Mouse (Mus musculus): ENCODE results near the gene Edf1.
"Not testable (repeated sequence)": the region's sequence is repeated elsewhere in the genome, so short reads cannot be mapped to it uniquely, and the experiment has no call there.

Gene Edf1

DNA sequence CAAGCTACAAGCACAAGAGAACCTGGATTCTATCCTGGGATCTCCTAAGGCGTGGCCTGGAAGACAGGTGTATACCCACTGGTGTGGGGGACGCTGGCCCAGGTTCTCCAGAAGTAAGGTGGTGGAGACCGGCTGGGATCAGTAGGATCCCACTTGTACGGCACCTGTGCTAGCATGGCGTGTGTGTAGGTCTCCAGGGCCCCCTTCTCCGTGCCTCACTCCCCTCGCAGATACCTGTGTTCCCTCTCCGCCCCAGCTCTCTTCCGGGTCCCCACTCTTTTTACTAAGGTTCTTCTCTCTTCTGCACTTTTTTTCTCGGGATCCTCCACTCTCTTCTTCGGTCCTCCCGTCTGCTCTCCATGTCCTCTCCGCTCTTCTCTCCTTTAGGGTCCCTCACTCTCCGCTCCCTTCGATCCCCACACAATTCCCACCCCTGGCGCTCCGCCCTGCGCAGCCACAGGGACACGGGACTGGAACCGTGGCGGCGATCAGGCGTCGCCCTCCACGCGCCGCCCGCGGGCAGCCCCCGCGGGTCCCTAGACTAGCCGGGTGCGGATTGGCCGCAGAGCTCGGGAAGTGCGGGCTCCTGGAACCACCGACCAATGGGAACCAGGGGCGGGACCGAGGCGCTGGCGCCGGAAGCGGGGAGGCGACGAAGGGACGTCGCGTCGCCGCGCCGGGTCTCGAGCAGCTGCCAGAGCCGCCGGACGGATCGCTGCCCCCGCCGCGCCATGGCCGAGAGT, at the start of gene Edf1:
Gene Edf1, plus strand, starts transcription at position 627 of the 743 bp plus-strand sequence.
- no peak for DNase-seq (ENCODE audit: extremely low read depth, low read depth)

DNA sequence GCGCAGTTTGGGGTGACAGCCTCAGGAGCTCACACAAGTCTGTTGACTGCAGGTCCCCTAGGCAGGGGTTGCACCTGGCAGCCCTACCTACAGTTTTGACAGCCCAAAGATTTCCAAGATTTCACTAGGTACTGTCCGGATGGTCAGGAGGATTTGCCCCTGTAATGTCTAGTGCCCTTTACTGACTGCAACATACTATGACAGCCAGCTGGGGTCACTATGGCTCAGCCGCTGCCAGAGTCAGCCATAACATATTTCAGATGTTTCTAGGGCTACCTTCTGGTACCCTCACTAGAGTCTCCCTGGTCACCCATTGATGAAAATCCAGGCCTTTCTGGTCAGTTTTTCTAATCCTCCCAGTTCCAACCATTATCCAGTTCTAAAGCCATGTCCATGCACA, 47.7 kb upstream of the Edf1 start:
- DNase-seq (ENCODE audit: extremely low read depth, low read depth): no peak

DNA sequence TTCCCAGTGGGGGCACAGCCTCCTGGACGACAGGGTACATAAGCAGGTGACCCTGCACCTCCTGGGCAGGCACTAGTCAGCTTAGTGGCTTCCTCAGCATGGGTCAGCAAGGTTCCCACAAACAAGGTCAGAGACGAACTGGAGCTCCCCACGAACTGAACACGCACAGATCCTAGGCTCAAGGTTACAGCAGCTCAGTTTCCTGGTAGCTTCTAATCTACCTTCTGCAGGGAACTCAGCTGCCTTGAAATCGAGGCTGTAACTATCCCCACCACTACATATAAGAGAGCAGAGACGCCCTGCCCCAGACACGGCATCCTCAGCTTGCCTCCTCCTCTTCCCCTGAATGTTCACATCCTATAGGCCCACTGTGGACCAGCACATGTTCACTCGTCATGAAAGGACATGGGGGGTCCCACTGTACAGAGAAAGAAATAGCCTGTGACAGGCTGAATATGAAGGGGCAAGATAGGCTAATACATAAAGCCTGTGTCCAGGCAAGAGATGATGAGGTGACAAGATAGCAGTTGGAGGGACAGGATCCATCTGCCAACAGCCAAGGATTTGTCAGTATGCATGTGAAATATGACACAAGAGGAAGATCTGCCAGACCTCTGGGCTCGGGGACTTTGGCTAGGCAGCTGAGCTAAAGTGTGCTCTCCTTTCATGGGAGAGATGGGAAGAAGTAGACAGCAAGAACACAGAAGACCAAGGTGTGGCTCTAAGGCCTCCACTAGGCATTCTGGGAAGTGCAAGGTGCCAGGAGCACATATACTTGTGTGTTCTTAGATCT, 30.9 kb upstream of the Edf1 start:
- no peak for DNase-seq (ENCODE audit: extremely low read depth, low read depth)

DNA sequence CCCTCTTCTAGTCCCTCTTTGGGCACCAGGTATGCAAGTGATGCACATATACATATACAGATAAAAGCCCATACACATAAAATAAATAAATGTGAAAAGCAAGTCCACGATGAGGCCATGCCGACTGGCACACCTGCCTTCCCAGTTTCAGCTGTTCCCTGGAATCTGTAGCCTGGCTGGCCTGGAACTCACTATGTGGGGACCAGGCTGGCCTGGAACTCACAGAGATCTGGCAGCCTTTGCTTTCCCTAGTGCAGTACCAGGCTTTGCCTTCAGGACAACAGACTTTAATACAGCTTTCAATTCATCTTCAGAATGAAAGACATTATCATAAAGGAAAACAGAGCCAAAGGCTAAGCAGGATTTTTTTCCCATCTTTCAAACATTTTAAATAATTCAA, 23.9 kb upstream of the Edf1 start:
- DNase-seq (ENCODE audit: extremely low read depth, low read depth): no peak

DNA sequence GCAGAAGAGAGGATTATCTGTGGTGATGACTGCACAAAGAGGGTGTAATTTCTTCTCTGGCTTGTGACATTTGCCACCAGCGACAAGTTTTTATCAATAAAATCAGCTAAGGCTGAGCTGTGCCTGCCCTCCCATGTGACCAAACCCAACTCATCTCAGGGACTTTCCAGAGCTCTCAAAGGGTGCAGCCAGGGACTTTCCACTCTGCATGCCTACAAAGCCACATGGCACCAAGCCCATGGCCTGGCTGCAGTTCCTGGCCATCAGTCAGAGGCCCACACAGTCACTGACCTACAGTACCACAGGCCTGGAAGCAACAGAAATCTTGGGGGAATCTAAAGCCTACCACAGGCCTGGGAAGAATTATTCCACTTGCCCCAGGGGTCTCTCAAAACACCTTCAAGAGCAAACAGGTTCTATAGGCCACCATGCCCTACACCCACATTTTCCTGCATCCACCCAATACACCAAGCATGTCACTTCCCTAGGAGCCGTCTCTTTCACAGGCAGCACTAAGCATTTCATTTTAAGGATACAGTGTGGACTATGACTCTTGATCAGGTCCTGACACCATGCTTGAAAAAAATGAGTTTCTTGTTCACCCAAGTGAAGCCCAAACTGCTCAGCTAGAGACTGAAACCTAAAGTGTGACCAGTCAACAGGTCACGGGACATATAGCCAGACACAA, 23.3 kb upstream of the Edf1 start:
- no peak for DNase-seq (ENCODE audit: extremely low read depth, low read depth)

DNA sequence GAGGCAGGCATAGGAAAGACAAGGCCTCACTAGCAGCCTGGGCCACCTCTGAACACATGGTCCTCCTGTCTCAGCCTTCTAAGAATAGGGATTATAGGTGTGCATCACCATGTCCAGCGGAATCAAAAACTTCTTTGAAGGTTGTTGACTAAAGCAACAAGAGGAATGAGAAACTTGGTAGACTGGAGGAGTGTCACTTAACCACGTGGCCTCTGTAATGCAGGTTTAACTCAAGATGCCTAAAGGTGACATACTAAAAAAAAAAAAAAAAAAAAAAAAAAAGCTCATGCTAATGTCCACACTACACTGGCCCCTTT, 22.8 kb upstream of the Edf1 start:
- no peak for DNase-seq (ENCODE audit: extremely low read depth, low read depth)

DNA sequence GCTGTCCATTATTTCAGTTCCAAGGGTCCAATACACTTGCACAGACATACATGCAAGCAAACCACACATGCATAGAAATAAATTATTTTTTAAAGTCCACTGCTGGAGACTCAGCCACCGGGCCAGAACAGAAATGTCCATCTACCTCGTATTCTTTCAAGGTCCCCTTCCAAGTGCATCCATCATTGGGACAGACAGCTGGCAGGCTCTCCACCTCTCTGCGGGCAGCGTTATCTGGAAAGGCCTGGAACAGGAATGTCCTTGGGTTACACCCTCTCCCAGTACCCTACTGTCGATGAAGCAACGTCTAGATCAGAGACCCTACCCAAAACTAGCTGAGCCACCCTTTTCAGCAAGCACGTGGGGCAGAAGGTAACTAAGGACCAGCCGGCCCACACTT, 21.1 kb upstream of the Edf1 start:
- DNase-seq (ENCODE audit: extremely low read depth, low read depth): no peak

DNA sequence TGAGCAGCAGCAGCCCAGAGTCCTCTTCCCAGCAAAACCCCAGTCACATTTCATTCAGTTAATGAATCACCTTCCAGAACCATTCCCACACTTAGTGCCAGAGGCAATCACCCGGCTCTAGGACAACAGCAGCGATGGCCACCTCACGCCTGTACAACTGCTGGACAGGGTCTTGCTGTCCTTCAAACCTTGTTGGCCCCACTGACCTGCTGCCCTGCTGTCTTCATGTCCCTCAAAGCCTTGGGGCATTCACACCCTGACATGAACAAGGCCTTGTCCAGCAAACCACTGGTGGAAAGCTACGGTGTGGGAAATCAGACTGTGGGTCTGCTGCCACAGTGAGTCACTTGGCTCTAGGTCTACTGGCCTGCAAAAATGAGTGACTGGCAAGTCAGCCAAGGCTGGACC, 17.1 kb upstream of the Edf1 start:
- no peak for DNase-seq (ENCODE audit: extremely low read depth, low read depth)

DNA sequence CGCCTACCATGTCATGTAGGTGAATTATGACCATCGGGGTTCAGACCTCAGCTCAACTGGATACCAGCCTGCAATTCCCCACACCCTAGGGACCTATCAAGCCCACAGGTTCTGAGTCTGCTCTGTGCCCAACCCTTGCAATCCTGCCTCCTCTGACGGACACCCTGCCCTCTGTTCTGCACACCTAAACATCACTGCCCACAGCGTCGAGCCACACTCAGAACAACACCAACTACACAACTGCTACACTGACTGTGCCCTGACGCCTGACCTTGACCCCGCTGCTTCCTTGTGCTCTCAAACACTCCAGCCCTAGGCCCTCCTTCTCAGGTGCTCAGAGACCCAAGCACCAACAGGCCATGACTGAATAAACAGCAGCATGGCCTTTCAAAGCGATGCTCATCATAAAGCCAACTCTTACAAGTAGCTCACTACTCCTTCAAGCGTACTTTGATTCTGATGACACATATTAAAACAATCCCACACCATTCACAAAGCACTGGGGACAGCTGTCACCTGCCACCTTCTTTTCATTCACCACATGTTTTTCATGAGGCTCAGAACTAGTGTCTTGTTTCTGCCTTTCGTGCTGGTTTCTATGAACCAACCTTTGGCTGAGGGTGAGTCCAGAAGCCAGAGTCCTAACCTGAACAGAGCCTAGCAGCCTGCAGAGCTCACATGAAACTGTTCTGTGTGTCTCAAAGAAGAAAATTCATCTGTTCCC, 15.8 kb upstream of the Edf1 start:
- no peak for DNase-seq (ENCODE audit: extremely low read depth, low read depth)

DNA sequence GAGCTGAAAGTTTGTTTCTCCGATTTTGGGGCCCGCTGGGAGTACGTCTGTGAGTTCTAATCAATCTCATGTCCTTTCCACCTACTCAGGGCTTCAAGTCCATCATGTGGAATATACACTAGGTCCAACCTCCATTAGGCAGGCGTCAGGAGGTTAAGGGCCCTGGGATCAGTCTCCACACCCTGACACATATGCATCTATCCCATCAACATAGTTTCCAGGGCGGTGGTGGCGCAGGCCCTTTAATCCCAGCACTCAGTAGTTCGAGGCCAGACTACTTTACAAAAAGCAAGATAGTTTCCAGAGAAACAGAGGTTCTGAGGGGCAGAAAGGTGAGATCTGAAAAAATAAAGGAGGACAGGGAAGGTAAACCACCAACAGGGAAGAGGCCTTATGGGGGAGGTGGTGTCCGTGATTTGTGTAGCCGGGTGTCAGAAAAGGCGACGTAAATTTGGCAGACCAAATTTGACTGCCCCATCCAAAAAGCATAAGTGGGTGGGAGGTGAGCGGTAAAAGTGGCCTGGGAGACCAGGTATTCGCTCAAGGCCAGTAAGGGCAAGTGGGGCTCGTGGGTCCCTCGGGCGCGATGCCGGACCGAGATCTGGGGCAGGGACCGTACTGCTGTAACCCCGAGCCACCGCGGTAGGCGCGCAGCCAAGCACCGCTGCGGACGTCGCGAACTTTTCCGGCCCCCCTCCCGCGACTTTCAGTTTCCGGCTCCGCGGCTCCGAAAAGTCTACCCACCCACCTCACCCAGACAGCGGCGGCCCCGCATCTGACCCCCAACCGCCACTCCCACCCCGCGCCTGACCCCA, 11.4 kb upstream of the Edf1 start:
- peak; percentile 18 for DNase-seq (ENCODE audit: extremely low read depth, low read depth)

DNA sequence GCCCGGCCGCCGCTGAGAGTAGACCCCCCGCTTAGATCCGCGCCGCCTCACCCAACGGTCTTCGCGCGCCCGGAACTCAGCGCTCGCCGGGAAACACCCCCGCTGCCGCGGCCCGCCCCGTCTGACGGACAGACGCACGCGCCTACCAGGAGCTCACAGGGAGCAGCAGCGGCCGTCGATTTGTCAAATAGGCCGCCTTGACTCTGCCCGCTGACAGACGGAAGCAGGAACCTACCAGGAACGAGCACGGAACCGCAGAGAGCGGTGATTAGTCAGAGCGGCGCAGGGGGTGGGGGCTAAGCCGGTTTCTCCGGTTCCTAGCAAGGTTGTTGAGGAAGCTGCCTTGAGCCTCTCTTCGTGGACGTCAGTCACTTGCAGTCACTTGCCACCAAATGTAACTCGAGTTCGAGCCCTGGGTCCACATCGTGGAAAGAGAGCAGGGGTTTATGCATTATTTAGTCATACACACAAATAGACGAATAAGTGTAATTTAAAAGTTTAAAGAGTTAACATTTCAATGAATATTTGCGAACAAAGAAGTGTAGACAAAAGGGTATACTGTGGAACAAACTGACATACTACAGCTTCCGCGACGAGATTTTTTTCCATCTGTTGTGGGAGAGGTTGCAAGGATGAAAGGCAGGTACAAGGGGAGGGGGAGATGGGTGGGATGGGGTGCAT, 10.7 kb upstream of the Edf1 start, which contains the start of gene Traf2:
Gene Traf2, minus strand, starts transcription at position 130 of the 681 bp plus-strand sequence.
- peak; percentile 98 for DNase-seq (ENCODE audit: extremely low read depth, low read depth)

DNA sequence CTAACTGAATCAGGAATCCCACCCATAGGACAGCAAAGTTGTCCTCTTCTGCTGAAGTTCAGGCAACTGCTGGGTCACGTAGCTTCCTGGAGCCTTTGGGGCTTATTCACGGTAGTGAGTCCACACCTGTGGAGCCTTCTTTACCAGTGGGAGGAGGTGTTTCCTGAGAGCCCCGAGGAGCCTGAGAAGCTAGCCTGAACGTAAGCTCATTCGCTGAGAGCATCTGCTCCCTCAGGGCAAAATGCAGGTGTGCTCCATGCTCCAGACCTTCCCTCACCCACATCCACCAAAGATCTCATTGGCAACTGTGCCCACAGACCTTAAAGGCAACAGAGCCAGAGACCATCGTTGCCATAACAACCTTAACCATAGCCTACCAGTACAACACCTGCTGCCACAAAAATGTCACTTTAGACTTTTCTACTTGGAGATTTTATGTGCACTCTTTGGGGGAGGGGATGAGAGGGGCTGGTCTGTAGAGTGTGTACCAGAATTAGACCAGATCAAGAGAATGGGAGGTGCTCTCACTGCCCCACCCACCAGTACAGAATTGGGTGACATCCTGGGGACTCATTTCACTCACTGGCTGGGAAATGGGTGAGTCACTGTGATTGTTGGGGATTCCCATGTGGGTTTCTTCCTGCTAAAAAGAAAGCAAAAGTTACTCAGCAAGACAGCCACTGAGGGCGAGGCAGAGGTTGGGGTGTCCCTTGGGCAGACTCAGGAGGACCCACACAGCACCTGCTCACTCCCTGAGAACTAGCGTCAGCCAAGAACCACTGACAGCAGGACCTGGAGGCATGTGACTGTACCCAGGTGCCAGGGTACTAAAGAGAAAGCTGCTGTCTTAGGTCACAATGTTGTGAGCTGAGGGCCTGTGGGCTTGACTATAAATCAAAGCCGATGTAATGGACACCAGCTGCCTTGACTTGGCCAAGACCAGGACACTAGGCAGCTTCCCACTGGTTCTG, 8.3 kb upstream of the Edf1 start:
- no peak for DNase-seq (ENCODE audit: extremely low read depth, low read depth)

DNA sequence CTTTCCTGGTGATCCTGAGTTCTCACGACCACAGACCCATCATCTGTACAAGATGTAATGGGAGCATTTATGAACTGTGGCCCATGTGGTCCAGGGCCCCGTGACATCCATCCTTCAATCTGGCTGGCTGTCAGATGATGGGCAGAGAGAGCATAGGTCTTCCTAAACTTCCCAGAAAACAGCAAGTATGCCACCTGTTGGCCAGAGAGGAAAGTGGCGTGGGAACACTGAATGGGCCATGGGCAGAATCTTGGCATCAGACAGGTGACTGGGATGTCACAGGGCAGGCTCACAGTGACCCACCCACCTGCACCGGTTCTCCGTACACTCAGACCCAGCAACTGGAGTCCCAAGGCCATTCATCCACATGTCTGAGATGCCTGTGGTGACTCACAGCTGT, 6.5 kb upstream of the Edf1 start:
- DNase-seq (ENCODE audit: extremely low read depth, low read depth): no peak

DNA sequence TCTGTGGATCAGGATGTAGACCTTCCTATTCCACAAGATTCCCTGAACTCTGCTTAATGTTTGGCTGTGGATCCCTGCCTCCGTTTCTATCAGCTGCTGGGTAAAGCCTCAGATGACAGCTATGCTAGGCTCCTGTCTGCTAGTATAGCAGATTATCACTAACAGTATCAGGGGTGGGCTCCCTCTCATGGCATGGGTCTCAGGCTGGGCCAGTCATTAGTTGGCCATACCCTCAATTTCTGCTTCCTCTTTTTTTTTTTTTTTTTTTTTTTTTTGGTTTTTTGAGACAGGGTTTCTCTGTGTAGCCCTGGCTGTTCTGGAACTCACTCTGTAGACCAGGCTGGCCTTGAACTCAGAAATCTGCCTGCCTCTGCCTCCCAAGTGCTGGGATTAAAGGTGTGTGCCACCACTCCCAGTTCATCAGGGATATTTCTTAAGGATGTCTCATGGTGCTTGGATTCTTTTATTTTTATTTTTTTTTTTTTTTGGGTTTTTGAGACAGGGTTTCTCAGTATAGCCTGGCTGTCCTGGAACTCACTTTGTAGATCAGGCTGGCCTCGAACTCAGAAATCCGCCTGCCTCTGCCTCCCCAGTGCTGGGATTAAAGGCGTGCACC, 4.4 kb upstream of the Edf1 start:
- DNase-seq (ENCODE audit: extremely low read depth, low read depth): peak; percentile 36

DNA sequence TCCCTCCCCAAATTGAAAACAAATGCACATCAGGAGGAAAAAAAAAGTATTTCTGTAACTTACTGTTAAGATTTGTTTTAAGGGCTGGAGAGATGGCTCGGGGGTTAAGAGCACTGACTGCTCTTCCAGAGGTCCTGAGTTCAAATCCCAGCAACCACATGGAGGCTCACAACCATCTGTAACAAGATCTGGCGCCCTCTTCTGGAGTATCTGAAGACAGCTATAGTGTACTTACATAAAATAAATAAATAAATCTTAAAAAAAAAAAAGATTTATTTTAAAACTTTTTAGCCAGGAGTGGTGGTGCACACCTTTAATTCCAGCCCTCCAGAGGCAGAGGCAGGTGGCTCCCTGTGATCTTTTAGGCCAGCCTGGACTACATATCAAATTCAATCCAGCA, 2.2 kb upstream of the Edf1 start:
- DNase-seq (ENCODE audit: extremely low read depth, low read depth): not testable (repeated sequence)

DNA sequence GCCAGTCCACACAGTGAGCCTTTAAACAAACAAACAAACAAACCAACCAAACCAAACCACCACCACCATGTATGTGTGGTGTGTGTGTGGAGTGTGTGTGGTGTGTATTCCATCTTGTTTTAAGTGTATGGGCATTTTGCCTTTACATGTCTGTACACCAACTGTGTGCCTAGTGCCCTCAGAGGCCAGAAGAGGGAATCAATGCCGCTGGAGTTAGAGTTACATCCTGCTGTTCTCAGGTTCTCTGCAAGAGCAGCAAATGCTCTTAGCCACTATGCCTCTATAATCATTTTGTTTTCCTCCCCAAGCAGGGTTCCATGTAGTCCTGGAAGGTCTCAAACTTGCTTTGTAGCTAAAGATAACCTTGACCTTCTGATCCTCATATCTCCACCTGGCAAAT, 1.4 kb upstream of the Edf1 start:
- no peak for DNase-seq (ENCODE audit: extremely low read depth, low read depth)

DNA sequence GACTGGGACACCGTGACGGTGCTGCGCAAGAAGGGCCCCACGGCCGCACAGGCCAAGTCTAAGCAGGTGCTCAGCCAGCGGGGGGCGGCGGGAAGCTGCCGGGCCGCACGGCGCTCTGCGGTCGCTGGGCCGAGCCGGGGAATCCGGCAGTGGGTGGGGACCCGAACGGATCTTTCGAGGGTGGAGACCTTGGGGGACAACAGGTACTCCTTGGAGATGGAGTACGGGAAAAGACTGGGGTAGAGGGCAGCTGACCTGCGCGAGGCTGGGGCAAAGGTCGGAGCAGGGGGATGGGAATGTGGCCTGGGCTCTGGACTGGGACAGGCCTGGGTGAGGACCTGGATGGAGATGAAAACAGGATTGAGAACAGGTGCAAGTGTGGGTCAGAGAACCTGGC, 315 bp downstream of the Edf1 start:
- no peak for DNase-seq (ENCODE audit: extremely low read depth, low read depth)

DNA sequence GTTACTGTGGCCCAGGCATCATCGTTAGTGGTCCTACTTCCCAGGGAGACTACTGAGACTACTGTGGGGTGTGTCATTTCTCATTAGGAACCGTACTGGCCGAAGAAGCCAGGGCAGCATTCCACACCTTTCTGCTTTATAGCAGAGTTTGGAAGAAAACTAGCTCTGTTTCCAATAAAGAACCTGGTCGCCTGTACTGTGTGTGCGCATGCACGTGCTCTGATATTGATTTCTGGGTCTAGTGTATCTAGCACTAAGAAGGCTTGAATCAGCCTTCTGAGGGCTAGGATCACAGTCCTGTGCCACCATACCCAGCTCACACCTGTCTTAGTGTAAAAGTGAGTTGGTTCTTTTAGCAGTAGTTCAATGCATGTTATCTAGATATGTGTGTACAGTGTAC, 1.1 kb downstream of the Edf1 start:
- no peak for DNase-seq (ENCODE audit: extremely low read depth, low read depth)

DNA sequence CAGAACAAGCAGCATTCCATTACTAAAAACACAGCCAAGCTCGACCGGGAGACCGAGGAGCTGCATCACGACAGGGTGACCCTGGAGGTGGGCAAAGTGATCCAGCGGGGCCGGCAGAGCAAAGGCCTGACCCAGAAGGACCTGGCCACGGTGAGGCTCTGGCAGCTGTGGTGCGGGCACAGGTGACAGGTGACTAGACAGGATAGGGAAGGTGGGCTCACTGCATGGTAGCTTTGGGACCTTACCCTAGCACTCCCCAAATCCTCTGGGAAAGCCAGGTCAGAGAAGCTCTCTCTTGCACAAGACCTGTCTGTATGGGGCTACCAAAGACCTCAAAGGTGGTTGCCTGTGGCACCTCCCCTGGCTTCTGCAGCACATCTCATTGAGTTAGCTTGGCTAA, 2.9 kb downstream of the Edf1 start:
- no peak for DNase-seq (ENCODE audit: extremely low read depth, low read depth)

Data from MEL-GATA-1-ER (cell line).